Mouse (Mus musculus) lung, postnatal 25 days (tissue): Measurements from ENCODE around the gene Gm3633.
"Not testable (repeated sequence)": the region's sequence is repeated elsewhere in the genome, so short reads cannot be mapped to it uniquely, and the experiment has no call there.

Experiments
- DNase-seq: peaks from one replicate; pipeline ENCODE4 v3.0.0; 2022; ENCODE audit warnings: low spot score

The Gm3633 gene

DNA sequence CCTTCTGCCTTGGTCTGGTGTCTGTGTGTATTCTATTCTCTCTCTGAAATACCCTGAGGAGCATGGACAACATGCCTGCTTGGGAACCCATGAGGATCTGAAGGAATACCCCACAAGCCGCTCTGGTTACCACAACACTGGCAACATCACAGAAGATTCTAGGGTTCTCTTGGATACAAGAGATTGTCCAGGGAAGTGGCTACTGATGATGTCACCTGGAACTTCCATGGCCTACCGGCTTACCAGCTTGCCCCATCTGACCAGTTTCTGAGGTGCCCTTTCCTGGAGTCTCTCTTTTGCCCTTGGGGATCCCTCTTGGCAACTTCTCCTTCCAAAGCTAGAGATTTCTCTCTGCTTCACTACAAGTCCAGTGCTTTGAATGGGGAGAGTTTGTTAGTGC lies at the start of gene Gm3633:
TSS of gene Gm3633 (minus strand) at position 101 of the 400 bp plus-strand sequence.
- DNase-seq: not testable (repeated sequence)

- not testable (repeated sequence) for DNase-seq
Measured at GRCm38 (mm10) chr14:42655638-42656037, 13.9 kb upstream of the Gm3633 start, which contains the start of gene Gm10378. TSS of gene Gm10378 (plus strand) at chr14:42655938.

DNA sequence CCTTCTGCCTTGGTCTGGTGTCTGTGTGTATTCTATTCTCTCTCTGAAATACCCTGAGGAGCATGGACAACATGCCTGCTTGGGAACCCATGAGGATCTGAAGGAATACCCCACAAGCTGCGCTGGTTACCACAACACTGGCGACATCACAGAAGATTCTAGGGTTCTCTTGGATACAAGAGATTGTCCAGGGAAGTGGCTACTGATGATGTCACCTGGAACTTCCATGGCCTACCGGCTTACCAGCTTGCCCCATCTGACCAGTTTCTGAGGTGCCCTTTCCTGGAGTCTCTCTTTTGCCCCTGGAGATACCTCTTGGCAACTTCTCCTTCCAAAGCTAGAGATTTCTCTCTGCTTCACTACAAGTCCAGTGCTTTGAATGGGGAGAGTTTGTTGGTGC lies 41.9 kb downstream of the Gm3633 start, which contains the start of gene Gm17124:
TSS of gene Gm17124 (minus strand) at position 101 of the 400 bp plus-strand sequence.
- not testable (repeated sequence) for DNase-seq
